Mouse (Mus musculus): Measurements from ENCODE around the gene H6pd. TPM values are rescaled to one million over a fixed set of nuclear protein-coding genes. Genes with fewer than 3 reads are reported as not detected.

H6pd gene
- polyA plus RNA-seq, 1 experiment from 2014 or later, result 14.7 TPM

- ATAC-seq (ENCODE audit: low read depth) (no peak), DNase-seq (ENCODE audit: low spot score) (no peak)
- H3K4me1 ChIP-seq (ENCODE audit: control insufficient read depth, insufficient read depth, low read length), result peaks cover 54% of the 10 kb centered on the region
- H3K27me3 ChIP-seq (replicated peaks; ENCODE audit: control insufficient read depth, insufficient read depth, low read length), result no peaks in the 10 kb centered on the region
- peak overlapping the region; percentile 15; the same call in 1 of the 2 replicates for H3K9ac ChIP-seq (ENCODE audit: low read depth, low read length)
- H3K4me3 ChIP-seq (ENCODE audit: low read depth, low read length), result no peak overlapping the region
- no peak overlapping the region for H3K27ac ChIP-seq (replicated peaks; ENCODE audit: low read depth, low read length)
- WGBS, result 37% methylated on average over 12 of the region's 12 CpGs
- H3K36me3 ChIP-seq (ENCODE audit: control insufficient read depth, insufficient read depth, low read length), result no peaks in the 10 kb centered on the region
- H3K4me2 ChIP-seq (ENCODE audit: low read depth, low read length), result no peak overlapping the region
- H3K9me3 ChIP-seq (ENCODE audit: control insufficient read depth, low read length), result no peaks in the 10 kb centered on the region
Measured at GRCm38 (mm10) chr4:149944214-149944613, 64.6 kb downstream of the H6pd start.

GRCm38 (mm10) chr4:149942831-149943741, 65.7 kb downstream of the H6pd start:
- no peak; the same call in 1 of the 2 replicates for ATAC-seq (ENCODE audit: low read depth)
- H3K4me1 ChIP-seq (ENCODE audit: control insufficient read depth, insufficient read depth, low read length), result peaks cover 58% of the 10 kb centered on the region
- no peak overlapping the region for H3K9ac ChIP-seq (ENCODE audit: low read depth, low read length)

GRCm38 (mm10) chr4:149941067-149941755, 67.6 kb downstream of the H6pd start:
- DNase-seq (ENCODE audit: low spot score) (no peak), ATAC-seq (ENCODE audit: low read depth) (no peak)
- Histone ChIP-seq H3K4me1 (ENCODE audit: control insufficient read depth, insufficient read depth, low read length) (peaks cover 52% of the 10 kb centered on the region), H3K36me3 (ENCODE audit: control insufficient read depth, insufficient read depth, low read length) (no peaks in the 10 kb centered on the region), H3K9ac (ENCODE audit: low read depth, low read length) (no peak overlapping the region), H3K4me3 (ENCODE audit: low read depth, low read length) (no peak overlapping the region), H3K27me3 (replicated peaks; ENCODE audit: control insufficient read depth, insufficient read depth, low read length) (no peaks in the 10 kb centered on the region), H3K9me3 (ENCODE audit: control insufficient read depth, low read length) (no peaks in the 10 kb centered on the region), H3K27ac (replicated peaks; ENCODE audit: low read depth, low read length) (no peak overlapping the region), H3K4me2 (ENCODE audit: low read depth, low read length) (no peak overlapping the region)
- WGBS, result 68% methylated on average over 18 of the region's 18 CpGs

More at GRCm38 (mm10) chr4:149942831-149943741, 65.7 kb downstream of the H6pd start:
- Histone ChIP-seq H3K27me3 (replicated peaks; ENCODE audit: control insufficient read depth, insufficient read depth, low read length) (no peaks in the 10 kb centered on the region), H3K36me3 (ENCODE audit: control insufficient read depth, insufficient read depth, low read length) (no peaks in the 10 kb centered on the region), H3K9me3 (ENCODE audit: control insufficient read depth, low read length) (no peaks in the 10 kb centered on the region), H3K27ac (replicated peaks; ENCODE audit: low read depth, low read length) (no peak overlapping the region), H3K4me2 (ENCODE audit: low read depth, low read length) (no peak overlapping the region), H3K4me3 (ENCODE audit: low read depth, low read length) (no peak overlapping the region)
- whole genome bisulfite sequencing, result 29% methylated on average over 9 of the region's 10 CpGs
- DNase-seq (ENCODE audit: low spot score), result no peak

- Histone ChIP-seq H3K27ac (replicated peaks; ENCODE audit: low read depth, low read length) (peak overlapping the region; percentile 61; the same call in 1 of the 2 replicates), H3K4me3 (ENCODE audit: low read depth, low read length) (no peak overlapping the region), H3K4me2 (ENCODE audit: low read depth, low read length) (no peak overlapping the region), H3K36me3 (ENCODE audit: control insufficient read depth, insufficient read depth, low read length) (no peaks in the 10 kb centered on the region), H3K9me3 (ENCODE audit: control insufficient read depth, low read length) (no peaks in the 10 kb centered on the region), H3K27me3 (replicated peaks; ENCODE audit: control insufficient read depth, insufficient read depth, low read length) (no peaks in the 10 kb centered on the region), H3K4me1 (ENCODE audit: control insufficient read depth, insufficient read depth, low read length) (peaks cover 26% of the 10 kb centered on the region), H3K9ac (ENCODE audit: low read depth, low read length) (no peak overlapping the region)
- ATAC-seq (ENCODE audit: low read depth), result peak; percentile 56; the same call in 1 of the 2 replicates
- DNase-seq (ENCODE audit: low spot score), result peak; percentile 83
- WGBS, result 6% methylated on average over 8 of the region's 8 CpGs
Measured at GRCm38 (mm10) chr4:149938701-149939100, 70.1 kb downstream of the H6pd start.

- WGBS, result 54% methylated on average over 5 of the region's 5 CpGs
- H3K27ac ChIP-seq (replicated peaks; ENCODE audit: low read depth, low read length), result no peak overlapping the region
- H3K36me3 ChIP-seq (ENCODE audit: control insufficient read depth, insufficient read depth, low read length), result no peaks in the 10 kb centered on the region
- ATAC-seq (ENCODE audit: low read depth) (no peak), DNase-seq (ENCODE audit: low spot score) (no peak)
- H3K4me2 ChIP-seq (ENCODE audit: low read depth, low read length), result no peak overlapping the region
- peaks cover 19% of the 10 kb centered on the region for H3K4me1 ChIP-seq (ENCODE audit: control insufficient read depth, insufficient read depth, low read length)
- H3K9me3 ChIP-seq (ENCODE audit: control insufficient read depth, low read length), result no peaks in the 10 kb centered on the region
- no peaks in the 10 kb centered on the region for H3K27me3 ChIP-seq (replicated peaks; ENCODE audit: control insufficient read depth, insufficient read depth, low read length)
- no peak overlapping the region for H3K9ac ChIP-seq (ENCODE audit: low read depth, low read length)
- H3K4me3 ChIP-seq (ENCODE audit: low read depth, low read length), result no peak overlapping the region
Measured at GRCm38 (mm10) chr4:149936921-149937320, 71.9 kb downstream of the H6pd start.

GRCm38 (mm10) chr4:149935470-149935869, 73.4 kb downstream of the H6pd start:
- 84% methylated on average over 6 of the region's 6 CpGs for WGBS
- ATAC-seq (ENCODE audit: low read depth) (no peak), DNase-seq (ENCODE audit: low spot score) (no peak)
- Histone ChIP-seq H3K4me1 (ENCODE audit: control insufficient read depth, insufficient read depth, low read length) (peaks cover 19% of the 10 kb centered on the region), H3K36me3 (ENCODE audit: control insufficient read depth, insufficient read depth, low read length) (no peaks in the 10 kb centered on the region), H3K9ac (ENCODE audit: low read depth, low read length) (no peak overlapping the region), H3K4me3 (ENCODE audit: low read depth, low read length) (no peak overlapping the region), H3K4me2 (ENCODE audit: low read depth, low read length) (no peak overlapping the region), H3K27ac (replicated peaks; ENCODE audit: low read depth, low read length) (no peak overlapping the region), H3K9me3 (ENCODE audit: control insufficient read depth, low read length) (no peaks in the 10 kb centered on the region), H3K27me3 (replicated peaks; ENCODE audit: control insufficient read depth, insufficient read depth, low read length) (no peaks in the 10 kb centered on the region)

GRCm38 (mm10) chr4:149933519-149934245, 75.1 kb downstream of the H6pd start:
- no peak for DNase-seq (ENCODE audit: low spot score)
- H3K4me3 ChIP-seq (ENCODE audit: low read depth, low read length), result no peak overlapping the region
- H3K9ac ChIP-seq (ENCODE audit: low read depth, low read length), result no peak overlapping the region
- no peaks in the 10 kb centered on the region for H3K9me3 ChIP-seq (ENCODE audit: control insufficient read depth, low read length)
- no peak overlapping the region for H3K27ac ChIP-seq (replicated peaks; ENCODE audit: low read depth, low read length)
- H3K36me3 ChIP-seq (ENCODE audit: control insufficient read depth, insufficient read depth, low read length), result no peaks in the 10 kb centered on the region
- no peaks in the 10 kb centered on the region for H3K27me3 ChIP-seq (replicated peaks; ENCODE audit: control insufficient read depth, insufficient read depth, low read length)
- WGBS, result 84% methylated on average over 16 of the region's 16 CpGs
- H3K4me1 ChIP-seq (ENCODE audit: control insufficient read depth, insufficient read depth, low read length), result peaks cover 7% of the 10 kb centered on the region
- ATAC-seq (ENCODE audit: low read depth), result no peak
- no peak overlapping the region for H3K4me2 ChIP-seq (ENCODE audit: low read depth, low read length)

- no peak overlapping the region for H3K9ac ChIP-seq (ENCODE audit: low read depth, low read length)
- no peaks in the 10 kb centered on the region for H3K36me3 ChIP-seq (ENCODE audit: control insufficient read depth, insufficient read depth, low read length)
- no peak overlapping the region for H3K27ac ChIP-seq (replicated peaks; ENCODE audit: low read depth, low read length)
- no peaks in the 10 kb centered on the region for H3K27me3 ChIP-seq (replicated peaks; ENCODE audit: control insufficient read depth, insufficient read depth, low read length)
- H3K4me3 ChIP-seq (ENCODE audit: low read depth, low read length), result no peak overlapping the region
- ATAC-seq (ENCODE audit: low read depth) (no peak), DNase-seq (ENCODE audit: low spot score) (no peak)
- H3K4me2 ChIP-seq (ENCODE audit: low read depth, low read length), result no peak overlapping the region
- 76% methylated on average over 7 of the region's 7 CpGs for WGBS
- H3K4me1 ChIP-seq (ENCODE audit: control insufficient read depth, insufficient read depth, low read length), result peaks cover 2% of the 10 kb centered on the region; the same call in 1 of the 2 replicates
- H3K9me3 ChIP-seq (ENCODE audit: control insufficient read depth, low read length), result no peaks in the 10 kb centered on the region
Measured at GRCm38 (mm10) chr4:149933025-149933424, 75.8 kb downstream of the H6pd start.
